Mouse (Mus musculus) adrenal gland, adult 18-20 months (tissue): Measurements from ENCODE around the gene Dppa4. TPM values are rescaled to one million over a fixed set of nuclear protein-coding genes. Genes with fewer than 3 reads are reported as not detected.
"Not testable (repeated sequence)": the region's sequence is repeated elsewhere in the genome, so short reads cannot be mapped to it uniquely, and the experiment has no call there.

Experiments
- DNase-seq, 2 experiments: peaks; one replicate each; pipeline ENCODE4 v3.0.0; 2021 to 2022; ENCODE audit warnings: low spot score in 2 of 2
- long read RNA-seq, 2 experiments: library from polyadenylated mRNA; stranded (forward); transcript quantifications; one replicate each; pipeline ENCODE4 v2.0.0; 2021
- total RNA-seq, 2 experiments: library from RNA; stranded (reverse); gene quantifications; 1 replicate in 1 of 2; 2 replicates in 1 of 2; pipeline ENCODE4 v1.2.3; 2021

Gene Dppa4
- total RNA-seq, result not detected
- long read RNA-seq, experiment 1, result 0 reads
- long read RNA-seq, experiment 2, result 0 reads

GRCm38 (mm10) chr16:48283517-48283916, at the start of gene Dppa4:
Gene Dppa4 (plus strand): TSS chr16:48283733.
- no peak for DNase-seq

GRCm38 (mm10) chr16:48234999-48235398, 48.5 kb upstream of the Dppa4 start:
- no peak for DNase-seq

DNA sequence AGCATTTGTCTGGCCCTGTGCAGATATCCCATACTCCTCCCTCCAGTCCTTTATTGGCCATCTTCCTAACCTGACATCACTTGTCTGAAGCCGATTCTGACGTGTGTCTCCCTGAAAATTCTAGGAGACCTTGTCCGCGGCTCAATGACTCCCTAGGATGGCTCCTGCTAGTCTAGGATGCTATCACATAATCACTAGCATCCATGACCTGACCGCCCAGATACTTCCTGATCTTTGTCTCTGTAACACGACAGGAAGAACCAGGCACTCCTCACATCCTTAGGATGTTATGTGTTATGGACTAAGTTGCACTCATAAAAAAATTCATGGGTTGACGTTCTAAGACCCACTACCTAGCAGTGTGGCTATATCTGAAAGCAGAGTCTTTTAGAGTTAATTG, 45.9 kb upstream of the Dppa4 start:
- DNase-seq, result no peak

GRCm38 (mm10) chr16:48247044-48247661, 36.4 kb upstream of the Dppa4 start:
- no peak for DNase-seq

DNA sequence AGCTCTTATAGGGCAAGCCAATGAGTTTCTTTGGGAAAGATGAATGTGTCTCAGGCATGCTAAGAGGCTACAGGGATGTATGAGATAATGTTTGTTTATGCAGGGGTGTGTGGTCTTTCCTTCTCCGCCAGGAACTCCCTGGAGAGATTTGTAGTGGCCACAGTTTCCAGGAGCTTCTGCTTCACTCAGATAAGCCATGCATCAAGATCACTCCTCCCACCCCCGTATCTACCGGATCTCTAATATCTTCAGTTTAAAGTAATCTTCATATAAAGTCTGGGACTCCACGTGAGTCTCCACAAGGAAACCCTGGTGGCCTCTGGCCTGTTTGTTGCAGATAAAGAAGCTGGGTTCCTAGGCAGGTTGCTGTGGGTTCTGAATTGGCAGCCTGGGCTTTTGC, 30.7 kb upstream of the Dppa4 start:
- no peak for DNase-seq

DNA sequence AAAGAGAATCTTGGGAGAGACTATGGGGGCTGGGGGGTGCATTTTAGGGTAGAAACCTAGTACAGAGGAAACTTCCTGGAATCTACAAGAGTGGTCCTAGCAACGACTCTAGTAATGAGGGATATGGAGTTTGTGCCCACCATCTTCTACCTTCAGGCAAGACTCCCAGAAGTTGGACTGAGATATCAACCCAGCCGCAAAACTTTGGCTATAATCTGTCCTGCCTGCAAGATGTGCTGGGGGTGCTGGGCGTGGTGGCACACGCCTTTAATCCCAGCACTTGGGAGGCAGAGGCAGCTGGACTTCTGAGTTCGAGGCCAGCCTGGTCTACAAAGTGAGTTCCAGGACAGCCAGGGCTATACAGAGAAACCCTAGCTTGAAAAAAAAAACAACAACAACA, 28.9 kb upstream of the Dppa4 start:
- DNase-seq, result no peak

- no peak for DNase-seq
Measured at GRCm38 (mm10) chr16:48259519-48259918, 24.0 kb upstream of the Dppa4 start.

DNA sequence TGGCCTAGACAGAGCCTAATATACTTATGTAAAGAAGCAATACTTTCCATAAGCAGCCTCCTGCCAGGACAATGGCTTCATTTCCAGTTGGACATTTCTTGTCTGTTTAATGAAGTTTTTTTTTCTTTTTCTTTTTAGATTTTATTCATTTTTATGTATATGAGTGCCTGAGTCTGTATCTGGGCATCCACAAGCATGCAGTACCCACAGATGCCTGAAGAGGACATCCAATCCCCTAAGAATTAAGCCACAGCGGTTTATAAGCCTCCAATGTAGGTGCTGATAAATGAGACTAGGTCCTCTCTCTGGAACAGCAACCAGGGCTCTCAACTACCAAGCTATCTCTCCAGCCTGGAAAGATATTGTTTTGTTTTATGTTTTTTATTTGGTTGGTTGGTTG, 20.6 kb upstream of the Dppa4 start:
- DNase-seq, result no peak

DNA sequence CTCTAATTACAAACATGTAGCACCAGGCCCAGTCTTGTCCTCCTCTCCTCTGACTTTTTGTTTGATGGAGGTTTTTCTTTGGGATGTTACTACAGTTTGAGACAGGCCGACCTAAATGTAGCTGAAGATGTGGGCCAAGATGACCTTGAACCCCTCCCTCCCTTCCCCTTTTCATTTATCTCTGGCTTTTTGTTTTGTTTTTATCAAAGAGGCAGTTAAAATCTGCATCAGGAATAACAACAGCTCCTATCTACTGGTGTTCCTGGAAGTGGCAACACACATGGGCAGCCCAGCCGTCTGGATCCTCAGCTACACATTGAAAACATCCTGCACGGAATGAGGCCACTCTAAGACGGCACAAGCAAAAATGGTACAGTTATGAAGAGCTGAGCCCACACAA, 17.7 kb upstream of the Dppa4 start:
- DNase-seq, result no peak

DNA sequence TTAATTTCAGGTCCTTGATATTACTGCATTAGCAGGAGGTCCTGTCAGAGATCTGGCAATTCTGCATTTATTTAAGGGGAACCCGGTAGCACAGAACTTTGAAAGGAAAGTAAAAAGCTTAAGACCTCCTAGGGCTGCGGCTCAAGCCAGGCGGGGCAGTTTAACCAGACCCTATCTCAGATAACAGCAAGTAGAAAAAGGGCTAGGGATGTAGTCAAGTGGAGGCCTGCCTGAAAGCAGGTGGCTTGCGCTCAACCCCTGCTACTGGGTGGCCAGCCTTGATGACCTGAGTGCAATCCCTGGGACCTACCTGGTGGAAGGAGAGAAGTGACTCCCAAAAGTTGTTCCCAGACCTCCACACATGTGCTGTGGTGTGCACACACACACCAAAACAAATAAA, 6.6 kb upstream of the Dppa4 start:
- DNase-seq, result no peak

GRCm38 (mm10) chr16:48280883-48281282, 2.6 kb upstream of the Dppa4 start:
- DNase-seq, result no peak

DNA sequence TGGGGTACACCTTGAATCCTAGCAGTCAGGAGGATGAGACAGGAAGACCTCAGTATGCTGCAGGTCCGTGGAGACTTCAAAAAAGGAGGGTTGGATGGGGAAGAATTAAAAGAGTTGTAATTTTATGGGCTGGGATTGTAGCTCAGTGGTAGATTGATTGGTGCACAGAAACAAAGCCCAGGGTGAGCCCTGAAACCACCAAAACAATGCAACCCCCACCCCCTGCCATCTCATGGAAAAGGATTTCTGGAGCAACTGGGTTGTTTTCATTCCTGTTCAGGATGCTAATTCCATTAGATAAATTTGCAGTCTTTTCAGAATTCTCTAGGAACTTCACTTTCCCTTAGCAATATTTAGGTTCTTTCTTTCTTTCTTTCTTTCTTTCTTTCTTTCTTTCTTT, 732 bp upstream of the Dppa4 start:
- no peak for DNase-seq

DNA sequence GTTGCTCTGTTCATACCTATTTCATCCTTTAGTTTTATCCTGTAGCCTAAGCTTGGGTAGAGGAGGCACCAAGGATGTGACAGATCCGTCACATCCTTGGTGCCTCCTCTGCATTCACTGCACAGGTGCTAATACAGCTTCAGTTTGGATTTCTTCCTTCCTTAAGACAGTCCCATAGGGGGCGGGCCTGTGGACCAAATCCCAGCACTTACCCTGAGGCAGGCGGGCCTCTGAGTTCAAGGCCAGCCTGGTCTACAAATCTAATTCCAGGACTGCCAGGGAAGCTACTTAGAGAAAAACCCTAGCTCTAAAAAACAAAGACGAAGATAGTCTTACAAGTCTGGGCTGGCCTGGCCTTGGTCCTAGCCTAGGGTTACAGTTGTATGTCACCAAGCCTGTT, 2.0 kb downstream of the Dppa4 start:
- DNase-seq, result no peak

DNA sequence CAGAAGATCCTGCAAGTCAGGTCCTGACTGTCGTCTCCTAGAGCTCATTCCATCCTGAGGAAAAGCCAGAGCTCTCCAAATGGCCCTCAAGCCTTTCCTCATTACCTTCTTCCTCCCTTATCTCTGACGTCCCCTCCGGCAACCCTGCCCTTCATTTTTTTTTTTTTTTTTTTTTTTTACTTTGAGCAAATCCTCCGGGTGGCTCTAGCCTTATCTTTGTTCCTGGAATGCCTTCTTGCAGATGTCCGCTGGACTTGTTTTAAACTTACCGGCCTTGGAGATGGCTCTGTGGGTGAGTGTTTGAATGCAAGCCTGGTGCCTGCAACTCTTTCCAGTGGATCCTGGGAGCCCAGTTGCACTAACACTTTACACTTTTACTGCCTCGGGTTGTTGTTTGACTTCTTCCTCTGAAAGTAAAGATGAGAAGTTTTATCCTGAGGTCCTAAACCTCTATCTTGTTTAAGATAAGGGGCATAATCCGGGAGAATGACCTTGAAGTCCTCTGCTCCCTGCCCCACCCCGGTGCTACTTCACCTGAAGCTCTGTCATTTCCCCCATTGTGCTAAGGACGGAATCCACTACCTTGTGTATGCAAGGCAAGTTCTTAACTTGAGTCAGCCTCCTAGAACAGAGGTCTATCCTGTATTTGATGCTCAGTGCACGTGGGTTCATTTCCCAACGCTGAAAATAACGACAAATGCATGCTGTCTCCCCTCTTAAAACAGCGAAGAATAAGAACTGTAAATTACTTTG, 14.0 kb downstream of the Dppa4 start:
- no peak for DNase-seq

- no peak for DNase-seq
Measured at GRCm38 (mm10) chr16:48299884-48300283, 16.4 kb downstream of the Dppa4 start.

DNA sequence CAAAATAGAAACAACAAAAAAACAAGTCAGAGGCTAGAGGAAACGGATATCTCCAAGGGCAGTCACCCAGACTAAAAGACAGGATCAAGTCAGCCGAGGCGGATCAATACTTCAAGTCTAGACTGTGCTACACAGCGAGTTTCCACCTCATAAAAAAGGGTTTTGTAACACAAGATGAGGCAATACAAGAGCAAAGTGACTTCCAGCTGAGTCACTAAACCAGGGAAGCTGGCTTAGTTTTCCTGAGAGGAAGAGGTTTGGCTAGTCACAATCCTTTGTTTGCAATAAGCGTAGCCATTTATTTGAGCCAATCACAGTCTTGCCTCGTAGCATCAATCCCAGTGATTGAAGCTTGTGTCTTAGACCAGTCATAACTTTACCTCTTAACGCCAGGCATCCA, 20.0 kb downstream of the Dppa4 start, which contains the start of gene Dppa2:
TSS of gene Dppa2 (plus strand) at position 400 of the 400 bp plus-strand sequence.
- no peak for DNase-seq

DNA sequence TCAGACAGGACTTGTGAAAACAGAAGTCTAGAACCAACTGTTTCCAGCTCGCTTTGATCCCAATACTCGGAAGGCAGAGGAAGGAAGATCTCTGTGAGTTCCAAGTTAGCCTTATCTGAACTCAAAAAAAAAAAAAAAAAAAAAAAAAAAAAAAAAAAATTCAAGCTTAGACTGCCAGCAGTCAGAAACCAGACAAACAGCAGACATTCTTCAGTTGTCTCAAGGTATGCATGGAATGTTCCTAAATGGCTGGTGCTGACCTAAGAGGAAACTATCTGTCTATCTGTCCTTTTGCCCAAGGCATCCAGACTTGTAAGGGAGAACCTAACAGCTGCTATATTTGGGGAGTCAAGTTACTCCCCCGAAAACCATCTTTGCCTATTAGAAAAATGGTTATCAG, 20.4 kb downstream of the Dppa4 start:
- no peak for DNase-seq

- DNase-seq, result not testable (repeated sequence)
Measured at GRCm38 (mm10) chr16:48308916-48309315, 25.4 kb downstream of the Dppa4 start.

DNA sequence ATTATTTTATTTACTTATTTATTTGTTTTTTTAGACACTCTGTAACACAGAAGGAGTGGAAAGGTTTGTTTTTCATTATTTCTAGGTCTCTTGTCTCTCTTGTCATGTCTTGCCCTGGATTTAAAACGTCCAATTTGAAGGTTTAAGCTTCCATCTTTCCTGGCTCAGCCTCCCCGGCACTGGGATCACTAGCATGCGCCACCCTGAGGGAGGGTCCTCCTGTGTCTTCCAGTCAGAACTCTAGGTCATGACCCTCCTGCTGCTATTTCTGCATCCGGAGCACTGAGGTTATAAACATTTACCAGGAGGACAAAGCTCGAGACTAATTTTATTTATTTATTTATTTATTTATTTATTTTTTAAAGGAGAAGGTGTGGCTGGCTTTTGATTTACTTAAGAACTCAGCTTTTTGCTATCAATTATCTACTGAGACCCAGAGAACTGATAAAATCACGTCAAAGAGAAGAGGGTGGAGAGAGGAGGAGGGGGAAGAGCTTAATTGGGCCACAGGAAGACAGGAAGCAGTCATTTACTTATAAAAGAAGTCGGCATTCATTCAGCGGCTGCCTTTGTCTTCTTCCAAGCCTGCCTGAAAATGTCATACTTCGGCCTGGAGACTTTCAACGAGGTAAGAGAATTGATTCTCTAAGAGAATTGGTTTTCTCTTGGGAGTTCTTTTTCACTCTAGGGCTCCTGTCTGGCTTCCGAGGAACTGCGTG, 26.5 kb downstream of the Dppa4 start:
- DNase-seq, result no peak

DNA sequence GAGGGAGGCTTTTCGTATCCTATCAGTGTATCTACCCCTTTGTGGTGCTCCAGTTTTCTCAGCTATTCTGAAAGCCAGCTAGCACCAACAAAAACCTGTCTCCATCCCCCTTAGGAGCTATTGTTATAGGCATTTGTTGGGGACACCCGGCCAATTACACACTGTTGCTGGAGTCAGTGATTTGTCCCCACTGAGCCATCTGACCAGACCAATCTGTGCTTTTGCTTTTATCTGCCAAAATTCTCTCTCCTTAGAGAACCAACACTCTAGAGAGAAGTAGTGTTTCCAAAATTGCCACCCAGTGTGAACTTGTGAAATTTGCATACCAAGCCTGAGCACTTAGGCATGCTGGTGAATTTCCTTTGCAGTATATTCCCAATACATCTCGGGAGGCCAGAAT, 31.8 kb downstream of the Dppa4 start:
- no peak for DNase-seq

- DNase-seq, result no peak
Measured at GRCm38 (mm10) chr16:48320781-48321180, 37.2 kb downstream of the Dppa4 start.

GRCm38 (mm10) chr16:48323133-48323532, 39.6 kb downstream of the Dppa4 start:
- DNase-seq, result no peak
